In genomic region chr16:24947485-24947884, GRCm38 (mm10) we compare ENCODE assay signal across 15 mouse cellular contexts.
"Had no signal": no experiment of that assay in that cellular context is flagged by ENCODE, and none has a peak within 500 bp of the region (broad histone marks: within the 10 kb centered on the region; RNA-seq: fewer than 3 reads in every experiment).

No protein-coding gene starts in this region.

- ATAC-seq: midbrain, embryonic 13.5 days had no signal

- H3K27ac ChIP-seq: kidney, postnatal 0 days; layer of hippocampus, adult 2 months; left cerebral cortex, adult 2 months; limb, embryonic 12.5 days; liver, embryonic 14.5 days; midbrain, embryonic 13.5 days; neural tube, embryonic 15.5 days had no signal

- H3K27me3 ChIP-seq: limb, embryonic 12.5 days; midbrain, embryonic 13.5 days; neural tube, embryonic 15.5 days had no signal

- H3K4me2 ChIP-seq: limb, embryonic 12.5 days; midbrain, embryonic 13.5 days; neural tube, embryonic 15.5 days had no signal

- H3K36me3 ChIP-seq: limb, embryonic 12.5 days; midbrain, embryonic 13.5 days; neural tube, embryonic 15.5 days had no signal

- H3K9ac ChIP-seq: limb, embryonic 12.5 days; liver, embryonic 14.5 days; midbrain, embryonic 13.5 days; neural tube, embryonic 15.5 days had no signal

- DNase-seq: kidney, adult 9 months; kidney, postnatal 4 days; lung, adult 18-20 months; lung, postnatal 36 days; right cerebral cortex, adult 18-20 months; right cerebral cortex, postnatal 25 days; thymus, adult 18-20 months; thymus, postnatal 25 days had no signal

- H3K9me3 ChIP-seq: limb, embryonic 12.5 days; midbrain, embryonic 13.5 days; neural tube, embryonic 15.5 days had no signal

- H3K4me3 ChIP-seq: layer of hippocampus, adult 2 months; left cerebral cortex, adult 2 months; limb, embryonic 12.5 days; midbrain, embryonic 13.5 days; neural tube, embryonic 15.5 days had no signal
